Mouse (Mus musculus) olfactory bulb, adult 2 months (tissue): Measurements from ENCODE around the gene Smurf1.

Source experiments
- CTCF ChIP-seq: fragments of 200-500 bp; IDR thresholded peaks from 2 replicates; pipeline ENCODE4 v1.5.1; 2012; ENCODE audit warnings: low read depth, mild to moderate bottlenecking, low read length, moderate library complexity; ENCODE audit not compliant: insufficient read depth
- POLR2A ChIP-seq: fragments of 200-500 bp; IDR thresholded peaks from 2 replicates; pipeline ENCODE4 v1.6.1; 2012; ENCODE audit warnings: mild to moderate bottlenecking, low read depth, low read length, moderate library complexity; ENCODE audit not compliant: insufficient read depth

DNA sequence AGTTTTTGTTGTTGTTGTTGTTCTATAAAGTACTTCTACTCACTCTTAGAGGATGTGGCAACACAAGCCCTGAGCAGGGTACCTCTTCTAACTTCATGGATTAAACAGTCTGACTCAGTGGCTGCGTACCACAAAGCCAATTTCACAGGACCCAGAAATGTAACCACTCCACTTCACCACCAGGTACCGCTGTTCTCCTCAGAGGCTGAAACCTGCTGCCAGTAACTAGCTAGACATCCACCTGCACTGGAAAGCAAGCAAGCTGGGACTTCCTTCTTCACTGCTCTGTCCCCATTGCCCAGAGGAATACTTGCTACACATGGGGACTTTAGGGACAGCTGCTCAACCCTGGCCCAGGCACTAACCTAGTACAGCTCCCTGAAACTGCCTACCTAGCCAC is 58.1 kb downstream of the Smurf1 start:
- TF ChIP-seq CTCF = no peak
- TF ChIP-seq POLR2A = no peak
